Mouse (Mus musculus) embryonic fibroblast, embryonic 13.5 days (primary cell): ENCODE measurements around the gene Adamts17.

Source experiments
- CTCF ChIP-seq: IDR thresholded peaks from 2 replicates; pipeline ENCODE4 v1.5.1; 2011; ENCODE audit warnings: mild to moderate bottlenecking, control low read depth, low read length, moderate library complexity, borderline replicate concordance; ENCODE audit not compliant: insufficient read depth
- POLR2A ChIP-seq: IDR thresholded peaks from 2 replicates; pipeline ENCODE4 v1.6.1; 2011; ENCODE audit warnings: low read depth, mild to moderate bottlenecking, control low read depth, low read length, moderate library complexity

GRCm38 (mm10) chr7:66976371-66976770 lies 136.8 kb downstream of the Adamts17 start:
- TF ChIP-seq CTCF (no peak), POLR2A (no peak)
